Mouse (Mus musculus): ENCODE results near the gene Oprm1. TPM values are rescaled to one million over a fixed set of nuclear protein-coding genes. Genes with fewer than 3 reads are reported as not detected.

The Oprm1 gene
- polyA plus RNA-seq, 1 experiment from 2014 or later = not detected

Other genes with a start within 250 kb of the Oprm1 start
- gene Gm10945, start 3.3 kb downstream of the Oprm1 start, polyA plus RNA-seq (2015; fragmentation: Nextera tagmentation; extraction: Ambion mirVana) = not detected in 2 replicates